Mouse (Mus musculus) CH12.LX (cell line): ENCODE measurements around the gene Hmgn3.

Experiments
- CTCF ChIP-seq, 2 experiments: IDR thresholded peaks in 1 of 2; conservative IDR thresholded peaks in 1 of 2; 2 replicates each; pipeline ENCODE4 v1.5.1; 2011 to 2012; ENCODE audit warnings: low read depth in 2 of 2, low read length in 2 of 2, improper control_type of control experiment in 1 of 2, inconsistent platforms in 1 of 2, mild to moderate bottlenecking in 1 of 2, moderate library complexity in 1 of 2
- ELF1 ChIP-seq: IDR thresholded peaks from 2 replicates; pipeline ENCODE4 v1.6.1; 2014; ENCODE audit warnings: low read depth, mild to moderate bottlenecking, inconsistent platforms, low read length, improper control_type of control experiment
- EP300 ChIP-seq: IDR thresholded peaks from 2 replicates; pipeline ENCODE4 v1.6.1; 2011; ENCODE audit warnings: low read length, improper control_type of control experiment
- JUND ChIP-seq: conservative IDR thresholded peaks from 2 replicates; pipeline ENCODE4 v1.6.1; 2011; ENCODE audit warnings: low read depth, low read length, improper control_type of control experiment
- MAZ ChIP-seq: IDR thresholded peaks from 2 replicates; pipeline ENCODE4 v1.6.1; 2012; ENCODE audit warnings: low read depth, mild to moderate bottlenecking, inconsistent platforms, low read length, improper control_type of control experiment, moderate library complexity
- MEF2A ChIP-seq: IDR thresholded peaks from 2 replicates; pipeline ENCODE4 v1.6.1; 2014; ENCODE audit warnings: low read depth, mild to moderate bottlenecking, inconsistent platforms, low read length, improper control_type of control experiment, borderline replicate concordance
- NELFE ChIP-seq: IDR thresholded peaks from 2 replicates; pipeline ENCODE4 v1.6.1; 2011; ENCODE audit warnings: low read depth, low read length, improper control_type of control experiment
- POLR2A ChIP-seq: IDR thresholded peaks from 2 replicates; pipeline ENCODE4 v1.6.1; 2011; ENCODE audit warnings: low read depth, mild to moderate bottlenecking, improper control_type of control experiment, low read length
- ZC3H11A ChIP-seq: IDR thresholded peaks from 2 replicates; pipeline ENCODE4 v1.6.1; 2012; ENCODE audit warnings: low read depth, mild to moderate bottlenecking, inconsistent platforms, low read length, improper control_type of control experiment
- ZMIZ1 ChIP-seq: IDR thresholded peaks from 2 replicates; pipeline ENCODE4 v1.6.1; 2012; ENCODE audit warnings: low read depth, mild to moderate bottlenecking, inconsistent platforms, low read length, improper control_type of control experiment

DNA sequence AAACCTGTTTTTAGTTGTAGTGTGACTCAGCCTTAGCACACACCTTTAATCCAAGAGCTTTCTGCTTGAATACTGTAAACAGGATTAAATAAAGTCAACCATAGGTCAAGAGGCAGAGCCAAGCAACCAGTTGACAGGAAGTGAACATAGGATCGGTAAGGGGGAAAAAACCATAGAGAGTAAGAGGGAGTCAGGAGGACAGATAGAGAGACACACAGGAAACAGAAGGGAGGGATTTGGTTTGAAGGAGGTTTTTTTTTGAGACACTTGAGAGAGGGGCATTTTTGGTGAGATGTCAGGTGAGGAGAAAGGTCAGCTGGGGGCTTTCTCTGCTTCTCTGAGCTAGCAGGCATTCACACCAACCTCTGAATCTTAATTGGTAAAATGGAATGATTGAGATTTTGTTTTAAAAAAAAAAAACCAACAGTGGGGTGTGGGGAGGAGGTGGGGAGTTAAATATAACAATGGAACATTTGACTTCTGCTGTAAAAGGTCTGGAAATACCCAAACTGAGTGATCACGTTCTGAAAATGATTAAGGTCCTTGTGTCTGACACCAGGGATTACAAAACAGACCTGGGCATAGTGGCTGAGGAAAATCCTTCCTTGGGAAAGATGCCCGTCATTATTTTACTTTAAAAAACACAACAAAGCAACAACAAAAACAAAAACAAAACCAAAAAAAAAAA lies 51.7 kb downstream of the Hmgn3 start:
- TF ChIP-seq POLR2A = 0 out of 2 replicates have a peak, but pooled peaks have one; percentile 20
- TF ChIP-seq ZMIZ1 = no peak
- TF ChIP-seq JUND = no peak
- no peak; the same call in 1 of the 2 replicates for TF ChIP-seq MEF2A
- 0 out of 2 replicates have a peak, but pooled peaks have one; percentile 12 for TF ChIP-seq ELF1
- TF ChIP-seq ZC3H11A = no peak
- TF ChIP-seq CTCF (conservative IDR thresholded peaks at IDR 0.05 in 1 of 2, IDR thresholded peaks at IDR 0.05 in 1 of 2; ENCODE audit: low read depth in 2 of 2, low read length in 2 of 2) = no peak
- TF ChIP-seq MAZ = no peak
- peak; percentile 50; the same call in 1 of the 2 replicates for TF ChIP-seq EP300
- TF ChIP-seq NELFE = no peak
